Mouse (Mus musculus) intestine, postnatal 0 days (tissue): ENCODE results near the gene Plcb4. TPM values are rescaled to one million over a fixed set of nuclear protein-coding genes. Genes with fewer than 3 reads are reported as not detected.
A peak's percentile ranks its signal among the peaks of the same experiment; 100 is the strongest.

Experiments used
- ATAC-seq: fragments of 200-750 bp; cut with Nextera tagmentation; 2 replicates; pipeline ENCODE4 v1.8.0; 2017; ENCODE audit warnings: mild to moderate bottlenecking, moderate TSS enrichment, moderate library complexity
- H3K27ac ChIP-seq: fragments of 300-500 bp; sonication (generic); 2 replicates; pipeline ENCODE4 v1.5.1; 2014; ENCODE audit warnings: mild to moderate bottlenecking, low read depth, low read length, moderate library complexity
- H3K27me3 ChIP-seq: fragments of 300-500 bp; sonication (generic); replicated peaks from 2 replicates; pipeline ENCODE4 v1.6.1; 2014; ENCODE audit warnings: low read length, mixed read lengths; ENCODE audit not compliant: control insufficient read depth, insufficient read depth
- H3K36me3 ChIP-seq: fragments of 300-500 bp; sonication (generic); 2 replicates; pipeline ENCODE4 v1.6.1; 2014; ENCODE audit warnings: mild to moderate bottlenecking, moderate library complexity; ENCODE audit not compliant: control insufficient read depth, insufficient read depth
- H3K4me1 ChIP-seq: fragments of 300-500 bp; sonication (generic); replicated peaks from 2 replicates; pipeline ENCODE4 v1.6.1; 2014; ENCODE audit warnings: antibody characterized with exemption, low read length, mixed read lengths; ENCODE audit not compliant: control insufficient read depth, insufficient read depth
- H3K4me2 ChIP-seq: fragments of 300-500 bp; sonication (generic); replicated peaks from 2 replicates; pipeline ENCODE4 v1.6.1; 2014; ENCODE audit warnings: low read depth, mild to moderate bottlenecking, moderate library complexity
- H3K4me3 ChIP-seq: fragments of 300-500 bp; sonication (generic); 2 replicates; pipeline ENCODE4 v1.5.1; 2014; ENCODE audit warnings: low read depth, low read length
- H3K9ac ChIP-seq: fragments of 300-500 bp; sonication (generic); 2 replicates; pipeline ENCODE4 v1.6.1; 2014; ENCODE audit warnings: mild to moderate bottlenecking, low read depth, low read length
- H3K9me3 ChIP-seq: fragments of 300-500 bp; sonication (generic); 2 replicates; pipeline ENCODE4 v1.6.1; 2016; ENCODE audit warnings: mixed run types; ENCODE audit not compliant: control insufficient read depth
- CTCF ChIP-seq: sonication (generic); IDR thresholded peaks from 2 replicates; pipeline ENCODE4 v1.5.1; 2016; ENCODE audit warnings: low read depth, mild to moderate bottlenecking, control low read depth, antibody characterized with exemption, moderate library complexity
- WGBS: fragments of 180-500 bp; shearing (Covaris S2); extraction: QIAGEN DNeasy Blood & Tissue Kit; methylation state at CpG from one replicate; pipeline ENCODE4 v1.1.7; 2014; 5-methylcytosine and 5-hydroxymethylcytosine counted together
- polyA plus RNA-seq: library from polyadenylated mRNA; unstranded; fragments of >200 nt; fragmentation: Nextera tagmentation; extraction: Ambion mirVana; gene quantifications from 2 replicates; pipeline ENCODE4 v1.2.1, GENCODE M21; 2015

Gene Plcb4
- polyA plus RNA-seq, 1 experiment from 2014 or later: 5.5 TPM

- no peak for TF ChIP-seq CTCF
- H3K27me3 ChIP-seq: no peaks in the 10 kb centered on the region
- no peaks in the 10 kb centered on the region for H3K4me1 ChIP-seq
- H3K4me2 ChIP-seq: 0 out of 2 replicates have a peak overlapping the region, but pooled peaks have one; percentile 13
- ATAC-seq: peak; percentile 47; the same call in 1 of the 2 replicates
- H3K27ac ChIP-seq: no peak overlapping the region
- no peak overlapping the region for H3K9ac ChIP-seq
- WGBS: 65% methylated on average over 8 of the region's 8 CpGs
- H3K4me3 ChIP-seq: no peak overlapping the region
- no peaks in the 10 kb centered on the region for H3K9me3 ChIP-seq
- H3K36me3 ChIP-seq: no peaks in the 10 kb centered on the region
Observed at GRCm38 (mm10) chr2:135744711-135745110, 85.9 kb downstream of the Plcb4 start.

- WGBS: 55% methylated on average over 7 of the region's 7 CpGs
- no peak overlapping the region for H3K4me3 ChIP-seq
Observed at GRCm38 (mm10) chr2:135745126-135745525, 86.3 kb downstream of the Plcb4 start.

GRCm38 (mm10) chr2:135748441-135748840 lies 89.6 kb downstream of the Plcb4 start:
- no peak for ATAC-seq
- TF ChIP-seq CTCF: no peak
- 70% methylated on average over 5 of the region's 5 CpGs for WGBS

More at GRCm38 (mm10) chr2:135745126-135745525, 86.3 kb downstream of the Plcb4 start:
- ATAC-seq: peak; percentile 54; the same call in 1 of the 2 replicates
- no peak overlapping the region for H3K27ac ChIP-seq
- TF ChIP-seq CTCF: peak; percentile 56
- H3K9ac ChIP-seq: no peak overlapping the region
- H3K9me3 ChIP-seq: no peaks in the 10 kb centered on the region
- H3K4me1 ChIP-seq: no peaks in the 10 kb centered on the region
- no peaks in the 10 kb centered on the region for H3K36me3 ChIP-seq
- 0 out of 2 replicates have a peak overlapping the region, but pooled peaks have one; percentile 13 for H3K4me2 ChIP-seq
- H3K27me3 ChIP-seq: no peaks in the 10 kb centered on the region

GRCm38 (mm10) chr2:135749606-135750005 lies 90.8 kb downstream of the Plcb4 start:
- TF ChIP-seq CTCF: no peak
- no peaks in the 10 kb centered on the region for H3K9me3 ChIP-seq
- no peaks in the 10 kb centered on the region for H3K27me3 ChIP-seq
- no peak overlapping the region for H3K4me2 ChIP-seq
- H3K4me3 ChIP-seq: no peak overlapping the region
- H3K9ac ChIP-seq: no peak overlapping the region
- no peaks in the 10 kb centered on the region for H3K36me3 ChIP-seq
- no peaks in the 10 kb centered on the region for H3K4me1 ChIP-seq
- ATAC-seq: no peak
- 74% methylated on average over 15 of the region's 15 CpGs for WGBS
- H3K27ac ChIP-seq: no peak overlapping the region

More at GRCm38 (mm10) chr2:135748441-135748840, 89.6 kb downstream of the Plcb4 start:
- no peak overlapping the region for H3K4me2 ChIP-seq
- no peaks in the 10 kb centered on the region for H3K36me3 ChIP-seq
- H3K4me3 ChIP-seq: no peak overlapping the region
- no peaks in the 10 kb centered on the region for H3K4me1 ChIP-seq
- H3K27me3 ChIP-seq: no peaks in the 10 kb centered on the region
- H3K9me3 ChIP-seq: no peaks in the 10 kb centered on the region
- no peak overlapping the region for H3K27ac ChIP-seq
- H3K9ac ChIP-seq: no peak overlapping the region

- 55% methylated on average over 5 of the region's 5 CpGs for WGBS
- Histone ChIP-seq H3K4me3 (no peak overlapping the region), H3K4me1 (no peaks in the 10 kb centered on the region), H3K9me3 (no peaks in the 10 kb centered on the region), H3K27ac (no peak overlapping the region), H3K4me2 (no peak overlapping the region), H3K36me3 (no peaks in the 10 kb centered on the region), H3K27me3 (no peaks in the 10 kb centered on the region), H3K9ac (no peak overlapping the region)
- ATAC-seq: no peak
- no peak for TF ChIP-seq CTCF
Observed at GRCm38 (mm10) chr2:135750748-135751147, 91.9 kb downstream of the Plcb4 start.

GRCm38 (mm10) chr2:135755792-135756191 lies 97.0 kb downstream of the Plcb4 start:
- no peaks in the 10 kb centered on the region for H3K4me1 ChIP-seq
- no peaks in the 10 kb centered on the region for H3K36me3 ChIP-seq
- no peak for TF ChIP-seq CTCF
- H3K9me3 ChIP-seq: no peaks in the 10 kb centered on the region
- H3K4me3 ChIP-seq: no peak overlapping the region
- 84% methylated on average over 5 of the region's 5 CpGs for WGBS
- no peak for ATAC-seq
- no peak overlapping the region for H3K4me2 ChIP-seq
- no peak overlapping the region for H3K9ac ChIP-seq
- H3K27ac ChIP-seq: no peak overlapping the region
- no peaks in the 10 kb centered on the region for H3K27me3 ChIP-seq

GRCm38 (mm10) chr2:135757478-135757877 lies 98.7 kb downstream of the Plcb4 start:
- no peak overlapping the region for H3K9ac ChIP-seq
- no peaks in the 10 kb centered on the region for H3K4me1 ChIP-seq
- no peak for TF ChIP-seq CTCF
- H3K9me3 ChIP-seq: no peaks in the 10 kb centered on the region
- no peaks in the 10 kb centered on the region for H3K36me3 ChIP-seq
- H3K4me3 ChIP-seq: no peak overlapping the region
- WGBS: 94% methylated on average over 3 of the region's 3 CpGs
- no peak for ATAC-seq
- no peaks in the 10 kb centered on the region for H3K27me3 ChIP-seq
- H3K27ac ChIP-seq: no peak overlapping the region
- no peak overlapping the region for H3K4me2 ChIP-seq
